Mouse (Mus musculus) mouse embryonic stem cell (cell line): Measurements from ENCODE around the gene 2010111I01Rik.

Experiments used
- in situ Hi-C, 2 experiments: fragments of 300-500 bp; cut with MboI; formaldehyde crosslinking; loops; 1 replicate in 1 of 2; 3 replicates in 1 of 2; pipeline ENCODE4 v1.14.3; 2019 to 2020; ENCODE audit warnings: low sequenced_read_pairs in 2 of 2, low pct_unique_long_range_greater_than_20kb in 1 of 2, mixed read lengths in 1 of 2; ENCODE audit not compliant: unreplicated experiment in 1 of 2

The 2010111I01Rik gene

GRCm38 (mm10) chr13:63121747-63122146, 157.1 kb downstream of the 2010111I01Rik start:
- in situ Hi-C loops: no loop called here

GRCm38 (mm10) chr13:63126206-63126605, 161.5 kb downstream of the 2010111I01Rik start:
- in situ Hi-C loops: no loop called here

GRCm38 (mm10) chr13:63127516-63127915, 162.8 kb downstream of the 2010111I01Rik start:
- in situ Hi-C loops: no loop called here

- in situ Hi-C loops: loop anchor here in 1 of 2 experiments (10.0 kb wide), 1 partner anchor 200 kb away; no protein-coding TSS in a partner anchor
These were observed 170.3 kb downstream of the 2010111I01Rik start for GRCm38 (mm10) chr13:63134879-63135421.

- in situ Hi-C loops: loop anchor here in 1 of 2 experiments (10.0 kb wide), 1 partner anchor 199 kb away; no protein-coding TSS in a partner anchor
These were observed 171.3 kb downstream of the 2010111I01Rik start for GRCm38 (mm10) chr13:63135994-63136393.

GRCm38 (mm10) chr13:63136775-63137174, 172.1 kb downstream of the 2010111I01Rik start:
- in situ Hi-C loops: loop anchor here in 1 of 2 experiments (10.0 kb wide), 1 partner anchor 198 kb away; no protein-coding TSS in a partner anchor

- in situ Hi-C loops: loop anchor here in 1 of 2 experiments (10.0 kb wide), 1 partner anchor 196 kb away; no protein-coding TSS in a partner anchor
These were observed 173.8 kb downstream of the 2010111I01Rik start for GRCm38 (mm10) chr13:63138376-63139048.

GRCm38 (mm10) chr13:63139463-63140226, 175.0 kb downstream of the 2010111I01Rik start:
- in situ Hi-C loops: loop anchor here in 1 of 2 experiments (10.0 kb wide), 1 partner anchor 195 kb away; no protein-coding TSS in a partner anchor

- in situ Hi-C loops: no loop called here
These were observed 176.1 kb downstream of the 2010111I01Rik start for GRCm38 (mm10) chr13:63140784-63141183.

- in situ Hi-C loops: no loop called here
These were observed 176.6 kb downstream of the 2010111I01Rik start for GRCm38 (mm10) chr13:63141275-63141674.

- in situ Hi-C loops: no loop called here
These were observed 182.0 kb downstream of the 2010111I01Rik start for GRCm38 (mm10) chr13:63146604-63147188.

- in situ Hi-C loops: no loop called here
These were observed 183.5 kb downstream of the 2010111I01Rik start for GRCm38 (mm10) chr13:63148157-63148556.

- in situ Hi-C loops: no loop called here
These were observed 185.9 kb downstream of the 2010111I01Rik start for GRCm38 (mm10) chr13:63150470-63151020.

- in situ Hi-C loops: no loop called here
These were observed 186.5 kb downstream of the 2010111I01Rik start for GRCm38 (mm10) chr13:63151028-63151738.

GRCm38 (mm10) chr13:63152498-63152897, 187.8 kb downstream of the 2010111I01Rik start:
- in situ Hi-C loops: no loop called here

GRCm38 (mm10) chr13:63153397-63153796, 188.7 kb downstream of the 2010111I01Rik start:
- in situ Hi-C loops: no loop called here

- in situ Hi-C loops: no loop called here
These were observed 190.3 kb downstream of the 2010111I01Rik start for GRCm38 (mm10) chr13:63154851-63155571.
